Mouse (Mus musculus) embryonic fibroblast, embryonic 13.5 days (primary cell): ENCODE results near the gene Cpeb4.

ENCODE experiments used
- CTCF ChIP-seq: IDR thresholded peaks from 2 replicates; pipeline ENCODE4 v1.5.1; 2011; ENCODE audit warnings: mild to moderate bottlenecking, control low read depth, low read length, moderate library complexity, borderline replicate concordance; ENCODE audit not compliant: insufficient read depth
- POLR2A ChIP-seq: IDR thresholded peaks from 2 replicates; pipeline ENCODE4 v1.6.1; 2011; ENCODE audit warnings: low read depth, mild to moderate bottlenecking, control low read depth, low read length, moderate library complexity

- TF ChIP-seq CTCF (no peak), POLR2A (no peak)
These were observed 65.0 kb downstream of the Cpeb4 start for GRCm38 (mm10) chr11:31936910-31937525.
